Mouse (Mus musculus) liver, embryonic 14.5 days (tissue): ENCODE results near the gene Brd3.

Experiments
- CTCF ChIP-seq: IDR thresholded peaks from 2 replicates; pipeline ENCODE4 v1.5.1; 2016; ENCODE audit warnings: antibody characterized with exemption, low read depth, control low read depth
- EP300 ChIP-seq: IDR thresholded peaks from 2 replicates; pipeline ENCODE4 v1.6.1; 2016; ENCODE audit warnings: antibody characterized with exemption, low read depth

DNA sequence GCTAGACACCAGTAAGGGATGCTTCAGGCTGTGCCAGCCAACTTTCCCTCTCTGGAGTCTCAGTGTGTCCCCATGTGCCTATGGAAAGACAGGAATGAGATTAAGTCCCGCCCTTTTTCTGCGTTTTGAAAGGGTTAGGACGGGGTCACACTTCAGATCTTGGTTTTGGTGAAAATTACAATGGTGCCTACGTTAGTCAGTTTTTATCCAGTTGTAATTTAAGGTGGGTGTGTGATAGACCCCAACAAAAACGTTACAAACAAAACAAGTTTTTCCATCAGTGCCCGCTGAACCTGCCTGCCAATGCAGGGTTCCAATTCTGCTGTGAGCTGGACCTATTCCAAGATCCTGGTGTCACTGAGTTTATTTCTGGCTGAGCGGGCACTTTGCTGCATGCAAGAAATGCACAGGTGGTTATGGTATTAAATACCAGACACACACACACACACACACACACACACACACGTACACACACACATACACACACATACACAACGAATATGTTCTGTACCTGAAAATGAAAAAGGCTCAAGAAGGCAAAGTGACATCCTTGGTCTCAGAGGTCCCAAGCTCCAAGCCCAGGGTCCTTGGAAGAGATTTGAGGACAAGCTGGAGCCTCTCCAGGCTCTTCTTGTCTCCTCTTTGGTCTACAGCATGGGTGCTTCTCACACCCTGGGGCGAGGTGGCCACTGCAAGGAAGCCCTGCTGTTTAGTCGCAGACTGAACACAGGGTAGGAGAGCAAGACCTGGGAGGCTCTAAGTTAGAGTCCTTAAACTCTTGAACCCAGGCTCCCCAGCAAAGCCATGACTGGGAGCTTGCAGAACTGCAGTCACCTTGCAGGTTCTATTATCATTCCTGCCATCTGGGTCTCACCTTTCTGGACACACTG is 30.9 kb downstream of the Brd3 start:
- TF ChIP-seq CTCF (no peak), EP300 (no peak)
